Comparison of ENCODE assay signal across 13 mouse cellular contexts in genomic region chr17:50710497-50711222, GRCm38 (mm10).
DNase-seq lines count a peak whose midpoint lies in the region; ATAC-seq lines count a peak whose summit lies in the region.
"Had no signal": no experiment of that assay in that cellular context is flagged by ENCODE, and none has a peak within 500 bp of the region (broad histone marks: within the 10 kb centered on the region; RNA-seq: fewer than 3 reads in every experiment).

No protein-coding gene starts in this region.

- H3K4me2 ChIP-seq in midbrain, embryonic 11.5 days: no peak overlapping the region
- no peak overlapping the region for H3K4me2 ChIP-seq in hindbrain, embryonic 11.5 days (replicated peaks; ENCODE audit: low read depth, low read length)
- no peak overlapping the region for H3K4me2 ChIP-seq in midbrain, embryonic 15.5 days
- H3K4me2 ChIP-seq: liver, embryonic 12.5 days had no signal

- no peak overlapping the region for H3K4me3 ChIP-seq in midbrain, embryonic 11.5 days (ENCODE audit: low read depth, low read length)
- no peak overlapping the region for H3K4me3 ChIP-seq in midbrain, embryonic 10.5 days
- H3K4me3 ChIP-seq in hindbrain, embryonic 11.5 days (ENCODE audit: low read depth, low read length): no peak overlapping the region
- H3K4me3 ChIP-seq in midbrain, embryonic 15.5 days: no peak overlapping the region
- H3K4me3 ChIP-seq: liver, embryonic 12.5 days had no signal

- H3K27ac ChIP-seq in midbrain, embryonic 11.5 days (ENCODE audit: low read depth, low read length): no peak overlapping the region
- no peak overlapping the region for H3K27ac ChIP-seq in midbrain, embryonic 10.5 days (replicated peaks)
- no peak overlapping the region for H3K27ac ChIP-seq in hindbrain, embryonic 11.5 days (ENCODE audit: low read depth, low read length)
- H3K27ac ChIP-seq in midbrain, embryonic 15.5 days: peak overlapping the region; percentile 57; the same call in 1 of the 2 replicates
- H3K27ac ChIP-seq: liver, embryonic 12.5 days had no signal

- H3K9me3 ChIP-seq in midbrain, embryonic 11.5 days (ENCODE audit: control insufficient read depth, low read length): no peaks in the 10 kb centered on the region
- peaks cover 11% of the 10 kb centered on the region; the same call in 1 of the 2 replicates for H3K9me3 ChIP-seq in midbrain, embryonic 10.5 days (replicated peaks)
- H3K9me3 ChIP-seq in hindbrain, embryonic 11.5 days (ENCODE audit: control insufficient read depth, low read length): no peaks in the 10 kb centered on the region
- H3K9me3 ChIP-seq in midbrain, embryonic 15.5 days: 0 out of 2 replicates have a peak, but pooled peaks cover 2% of the 10 kb centered on the region
- H3K9me3 ChIP-seq: liver, embryonic 12.5 days had no signal

- peak; percentile 78 for DNase-seq in midbrain, embryonic 11.5 days (ENCODE audit: low spot score, missing footprints)
- DNase-seq in midbrain, embryonic 10.5 days (ENCODE audit: low spot score): no peak
- peak; percentile 40 for DNase-seq in hindbrain, embryonic 11.5 days (ENCODE audit: low spot score)
- no peak for DNase-seq in cerebellum, postnatal 14 days
- DNase-seq in right cerebral cortex, adult 2 months (ENCODE audit: low spot score in 2 of 2): no peak
- DNase-seq in thymus, postnatal 25 days: no peak
- DNase-seq: cerebellum, adult 8-10 months; heart, postnatal 4 days; kidney, adult 8-10 months; lung, postnatal 10 days; thymus, adult 18-20 months had no signal

- H3K27me3 ChIP-seq in midbrain, embryonic 11.5 days (ENCODE audit: control insufficient read depth, insufficient read depth, low read length): no peaks in the 10 kb centered on the region
- H3K27me3 ChIP-seq in midbrain, embryonic 10.5 days (ENCODE audit: low read depth, poor library complexity, severe bottlenecking): no peaks in the 10 kb centered on the region
- H3K27me3 ChIP-seq in hindbrain, embryonic 11.5 days (ENCODE audit: control insufficient read depth, insufficient read depth, low read length): no peaks in the 10 kb centered on the region
- no peaks in the 10 kb centered on the region for H3K27me3 ChIP-seq in midbrain, embryonic 15.5 days (replicated peaks)
- H3K27me3 ChIP-seq: liver, embryonic 12.5 days had no signal

- WGBS in midbrain, embryonic 11.5 days: 71% methylated on average over 7 of the region's 7 CpGs
- WGBS in midbrain, embryonic 10.5 days: 79% methylated on average over 7 of the region's 7 CpGs
- WGBS in hindbrain, embryonic 11.5 days: 71% methylated on average over 7 of the region's 7 CpGs
- WGBS in midbrain, embryonic 15.5 days: 34% methylated on average over 7 of the region's 7 CpGs

- no peaks in the 10 kb centered on the region for H3K36me3 ChIP-seq in midbrain, embryonic 11.5 days (ENCODE audit: control insufficient read depth, insufficient read depth, low read length)
- no peaks in the 10 kb centered on the region for H3K36me3 ChIP-seq in midbrain, embryonic 10.5 days
- no peaks in the 10 kb centered on the region for H3K36me3 ChIP-seq in hindbrain, embryonic 11.5 days (ENCODE audit: control insufficient read depth, insufficient read depth, low read length)
- H3K36me3 ChIP-seq in midbrain, embryonic 15.5 days (replicated peaks): no peaks in the 10 kb centered on the region
- H3K36me3 ChIP-seq: liver, embryonic 12.5 days had no signal

- no peak overlapping the region for H3K9ac ChIP-seq in midbrain, embryonic 11.5 days (ENCODE audit: low read length)
- H3K9ac ChIP-seq in hindbrain, embryonic 11.5 days (ENCODE audit: low read depth, low read length): no peak overlapping the region
- no peak overlapping the region for H3K9ac ChIP-seq in midbrain, embryonic 15.5 days
- H3K9ac ChIP-seq: liver, embryonic 12.5 days had no signal

- no peaks in the 10 kb centered on the region for H3K4me1 ChIP-seq in midbrain, embryonic 11.5 days (ENCODE audit: control insufficient read depth, insufficient read depth, low read length)
- H3K4me1 ChIP-seq in midbrain, embryonic 10.5 days: no peaks in the 10 kb centered on the region
- H3K4me1 ChIP-seq in hindbrain, embryonic 11.5 days (replicated peaks; ENCODE audit: control insufficient read depth, insufficient read depth, low read length): no peaks in the 10 kb centered on the region
- peaks cover 6% of the 10 kb centered on the region for H3K4me1 ChIP-seq in midbrain, embryonic 15.5 days
- H3K4me1 ChIP-seq: liver, embryonic 12.5 days had no signal

- ATAC-seq in midbrain, embryonic 11.5 days (ENCODE audit: low FRiP score): peak; percentile 90
- peak; percentile 88 for ATAC-seq in hindbrain, embryonic 11.5 days (ENCODE audit: low FRiP score)
- peak; percentile 92 for ATAC-seq in midbrain, embryonic 15.5 days (replicated peaks)
- ATAC-seq: liver, embryonic 12.5 days had no signal

Comparison
In these comparisons a context has a peak if more than half of its experiments do, and no peak if none do; other contexts are left out.
1. DNase-seq: peak in midbrain, embryonic 11.5 days (single experiment) and hindbrain, embryonic 11.5 days (single experiment); none in midbrain, embryonic 10.5 days (single experiment), cerebellum, postnatal 14 days (0 of 2), right cerebral cortex, adult 2 months (0 of 2) and thymus, postnatal 25 days (single experiment).
2. Peak in every context shown above with its lines, with median percentiles within 50 percentile points of each other: ATAC-seq.